Mouse (Mus musculus) megakaryocyte, embryonic 14.5 days (primary cell): ENCODE data around the gene 5430419D17Rik.

Source experiments
- FLI1 ChIP-seq: IDR thresholded peaks from 2 replicates; pipeline ENCODE4 v1.6.1; 2012; ENCODE audit warnings: low read length, inconsistent platforms, mixed read lengths
- GATA1 ChIP-seq: IDR thresholded peaks from 3 replicates; pipeline ENCODE4 v1.6.1; 2012; ENCODE audit warnings: mixed read lengths, low read length, inconsistent platforms, borderline replicate concordance

- TF ChIP-seq GATA1 (no peak), FLI1 (no peak)
These were observed 41.0 kb upstream of the 5430419D17Rik start for GRCm38 (mm10) chr7:131133181-131133580.
